Mouse (Mus musculus) CH12.LX (cell line): ENCODE measurements around the gene Fam171a2. TPM values are rescaled to one million over a fixed set of nuclear protein-coding genes. Genes with fewer than 3 reads are reported as not detected.

ENCODE experiments used
- DNase-seq: peaks from one replicate; pipeline ENCODE4 v3.0.0-alpha.2; 2013; ENCODE audit errors: extremely low read depth
- H3K27ac ChIP-seq: 2 replicates; pipeline ENCODE4 v1.5.1; 2012; ENCODE audit warnings: low read depth, mild to moderate bottlenecking, control low read depth, moderate library complexity; ENCODE audit not compliant: insufficient read depth
- H3K27me3 ChIP-seq: replicated peaks from 2 replicates; pipeline ENCODE3; 2012; ENCODE audit warnings: inconsistent platforms
- H3K36me3 ChIP-seq, 2 experiments: replicated peaks in 1 of 2; 2 replicates each; pipeline versions ENCODE3 to v1.6.1; 2012; ENCODE audit warnings: inconsistent platforms in 1 of 2, low read length in 1 of 2, mild to moderate bottlenecking in 1 of 2, mixed read lengths in 1 of 2, moderate library complexity in 1 of 2; ENCODE audit not compliant: control insufficient read depth in 1 of 2, insufficient read depth in 1 of 2
- H3K4me1 ChIP-seq, 2 experiments: 2 replicates each; pipeline ENCODE4 v1.6.1; 2012; ENCODE audit warnings: inconsistent platforms in 1 of 2, moderate library complexity in 1 of 2; ENCODE audit not compliant: insufficient read depth in 2 of 2, control insufficient read depth in 1 of 2
- H3K4me2 ChIP-seq: 2 replicates; pipeline ENCODE4 v1.6.1; 2012; ENCODE audit warnings: low read depth, mild to moderate bottlenecking, control low read depth; ENCODE audit not compliant: poor library complexity, insufficient read depth, severe bottlenecking
- H3K4me3 ChIP-seq, 3 experiments: fragments of 150-350 bp in 1 of 3; sonication (generic) in 1 of 3; replicated peaks in 1 of 3; 2 replicates each; pipeline versions ENCODE3 to v1.5.1; 2011 to 2012; ENCODE audit warnings: low read depth in 2 of 3, low read length in 2 of 3, mild to moderate bottlenecking in 2 of 3, moderate library complexity in 2 of 3, control low read depth in 1 of 3, improper control_type of control experiment in 1 of 3, inconsistent platforms in 1 of 3, mixed read lengths in 1 of 3; ENCODE audit not compliant: poor library complexity in 1 of 3
- H3K79me2 ChIP-seq: replicated peaks from 2 replicates; pipeline ENCODE4 v1.6.1; 2012; ENCODE audit warnings: mild to moderate bottlenecking, moderate library complexity; ENCODE audit not compliant: control insufficient read depth, poor library complexity, insufficient read depth, severe bottlenecking; ENCODE audit errors: extremely low read depth
- H3K9ac ChIP-seq: 2 replicates; pipeline ENCODE4 v1.6.1; 2012; ENCODE audit warnings: low read depth, mild to moderate bottlenecking, control low read depth, moderate library complexity; ENCODE audit not compliant: insufficient read depth
- H3K9me3 ChIP-seq: replicated peaks from 2 replicates; pipeline ENCODE3; 2012; ENCODE audit warnings: low read length, inconsistent platforms, mixed read lengths
- CHD1 ChIP-seq: IDR thresholded peaks from 2 replicates; pipeline ENCODE4 v1.6.1; 2012; ENCODE audit warnings: low read depth, low read length, improper control_type of control experiment, inconsistent platforms
- CHD2 ChIP-seq: IDR thresholded peaks from 2 replicates; pipeline ENCODE4 v1.6.1; 2011; ENCODE audit warnings: low read length, improper control_type of control experiment
- CTCF ChIP-seq, 2 experiments: IDR thresholded peaks in 1 of 2; conservative IDR thresholded peaks in 1 of 2; 2 replicates each; pipeline ENCODE4 v1.5.1; 2011 to 2012; ENCODE audit warnings: low read depth in 2 of 2, low read length in 2 of 2, improper control_type of control experiment in 1 of 2, inconsistent platforms in 1 of 2, mild to moderate bottlenecking in 1 of 2, moderate library complexity in 1 of 2
- ELF1 ChIP-seq: IDR thresholded peaks from 2 replicates; pipeline ENCODE4 v1.6.1; 2014; ENCODE audit warnings: low read depth, mild to moderate bottlenecking, inconsistent platforms, low read length, improper control_type of control experiment
- ETS1 ChIP-seq: conservative IDR thresholded peaks from 2 replicates; pipeline ENCODE4 v1.6.1; 2012; ENCODE audit warnings: low read depth, mild to moderate bottlenecking, inconsistent platforms, low read length, improper control_type of control experiment, moderate library complexity
- HCFC1 ChIP-seq: IDR thresholded peaks from 2 replicates; pipeline ENCODE4 v1.6.1; 2012; ENCODE audit warnings: low read depth, mild to moderate bottlenecking, inconsistent platforms, low read length, improper control_type of control experiment
- IRF4 ChIP-seq: IDR thresholded peaks from 2 replicates; pipeline ENCODE4 v1.6.1; 2014; ENCODE audit warnings: low read depth, mild to moderate bottlenecking, inconsistent platforms, low read length, improper control_type of control experiment
- JUN ChIP-seq: IDR thresholded peaks from 2 replicates; pipeline ENCODE4 v1.6.1; 2011; ENCODE audit warnings: low read depth, mild to moderate bottlenecking, low read length, improper control_type of control experiment, moderate library complexity; ENCODE audit not compliant: insufficient read depth
- JUND ChIP-seq: conservative IDR thresholded peaks from 2 replicates; pipeline ENCODE4 v1.6.1; 2011; ENCODE audit warnings: low read depth, low read length, improper control_type of control experiment
- KAT2A ChIP-seq: IDR thresholded peaks from 2 replicates; pipeline ENCODE4 v1.6.1; 2012; ENCODE audit warnings: low read length, improper control_type of control experiment, inconsistent platforms; ENCODE audit not compliant: insufficient replicate concordance
- MAFK ChIP-seq: IDR thresholded peaks from 2 replicates; pipeline ENCODE4 v1.6.1; 2011; ENCODE audit warnings: low read length, improper control_type of control experiment; ENCODE audit not compliant: insufficient replicate concordance
- MAX ChIP-seq: IDR thresholded peaks from 2 replicates; pipeline ENCODE4 v1.6.1; 2011; ENCODE audit warnings: low read length, improper control_type of control experiment
- MAZ ChIP-seq: IDR thresholded peaks from 2 replicates; pipeline ENCODE4 v1.6.1; 2012; ENCODE audit warnings: low read depth, mild to moderate bottlenecking, inconsistent platforms, low read length, improper control_type of control experiment, moderate library complexity
- MEF2A ChIP-seq: IDR thresholded peaks from 2 replicates; pipeline ENCODE4 v1.6.1; 2014; ENCODE audit warnings: low read depth, mild to moderate bottlenecking, inconsistent platforms, low read length, improper control_type of control experiment, borderline replicate concordance
- MXI1 ChIP-seq: IDR thresholded peaks from 2 replicates; pipeline ENCODE4 v1.6.1; 2011; ENCODE audit warnings: mild to moderate bottlenecking, low read depth, low read length, improper control_type of control experiment
- MYC ChIP-seq: IDR thresholded peaks from 2 replicates; pipeline ENCODE4 v1.6.1; 2011; ENCODE audit warnings: low read depth, mild to moderate bottlenecking, improper control_type of control experiment, low read length
- NELFE ChIP-seq: IDR thresholded peaks from 2 replicates; pipeline ENCODE4 v1.6.1; 2011; ENCODE audit warnings: low read depth, low read length, improper control_type of control experiment
- NRF1 ChIP-seq: IDR thresholded peaks from 2 replicates; pipeline ENCODE4 v1.6.1; 2014; ENCODE audit warnings: low read depth, mild to moderate bottlenecking, inconsistent platforms, low read length, improper control_type of control experiment, moderate library complexity
- POLR2AphosphoS2 ChIP-seq: IDR thresholded peaks from 2 replicates; pipeline ENCODE4 v1.6.1; 2011; ENCODE audit warnings: low read depth, low read length, improper control_type of control experiment
- RCOR1 ChIP-seq: conservative IDR thresholded peaks from 2 replicates; pipeline ENCODE4 v1.6.1; 2012; ENCODE audit warnings: low read depth, mild to moderate bottlenecking, inconsistent platforms, low read length, improper control_type of control experiment
- SIN3A ChIP-seq: IDR thresholded peaks from 2 replicates; pipeline ENCODE4 v1.6.1; 2012; ENCODE audit warnings: low read length, improper control_type of control experiment, inconsistent platforms
- SMC3 ChIP-seq: IDR thresholded peaks from 2 replicates; pipeline ENCODE4 v1.6.1; 2011; ENCODE audit warnings: low read depth, low read length, improper control_type of control experiment
- TCF12 ChIP-seq: IDR thresholded peaks from 2 replicates; pipeline ENCODE4 v1.6.1; 2014; ENCODE audit warnings: low read depth, mild to moderate bottlenecking, inconsistent platforms, low read length, improper control_type of control experiment
- USF1 ChIP-seq: IDR thresholded peaks from 2 replicates; pipeline ENCODE4 v1.6.1; 2014; ENCODE audit warnings: low read depth, mild to moderate bottlenecking, inconsistent platforms, low read length, improper control_type of control experiment
- USF2 ChIP-seq: conservative IDR thresholded peaks from 2 replicates; pipeline ENCODE4 v1.6.1; 2011; ENCODE audit warnings: low read depth, low read length, improper control_type of control experiment
- ZC3H11A ChIP-seq: IDR thresholded peaks from 2 replicates; pipeline ENCODE4 v1.6.1; 2012; ENCODE audit warnings: low read depth, mild to moderate bottlenecking, inconsistent platforms, low read length, improper control_type of control experiment
- ZKSCAN1 ChIP-seq: IDR thresholded peaks from 2 replicates; pipeline ENCODE4 v1.6.1; 2012; ENCODE audit warnings: low read depth, inconsistent platforms, low read length, improper control_type of control experiment, borderline replicate concordance
- ZMIZ1 ChIP-seq: IDR thresholded peaks from 2 replicates; pipeline ENCODE4 v1.6.1; 2012; ENCODE audit warnings: low read depth, mild to moderate bottlenecking, inconsistent platforms, low read length, improper control_type of control experiment
- dilution Hi-C: fragments of 300-500 bp; cut with MboI; formaldehyde crosslinking; loops from 2 replicates; pipeline ENCODE4 v1.14.3; 2020; ENCODE audit warnings: low sequenced_read_pairs; ENCODE audit not compliant: extremely low pct_unique_long_range_greater_than_20kb, extremely low pct_ligation_motif_present
- in situ Hi-C: fragments of 300-500 bp; cut with MboI; formaldehyde crosslinking; loops from 3 replicates; pipeline ENCODE4 v1.14.3; 2019; ENCODE audit warnings: low sequenced_read_pairs, low pct_ligation_motif_present, low pct_unique_long_range_greater_than_20kb, mixed read lengths
- polyA plus RNA-seq: library from polyadenylated mRNA; unstranded; fragments of >175 nt; gene quantifications from 2 replicates; pipeline ENCODE4 v1.2.1, GENCODE M21; 2012; ENCODE audit warnings: low read depth; ENCODE audit not compliant: insufficient read length
- total RNA-seq, 2 experiments: library from RNA; depleted of rRNA; stranded (reverse); fragments of 300-350 nt in 1 of 2; fragments of >200 nt in 1 of 2; gene quantifications; 2 replicates each; pipeline ENCODE4 v1.2.3; 2012 to 2014

The Fam171a2 gene
- total and polyA plus RNA-seq, 3 experiments = not detected

- TF ChIP-seq USF2 = no peak
- no peak for TF ChIP-seq MAX
- no peak for TF ChIP-seq USF1
- TF ChIP-seq CHD2 = no peak
- TF ChIP-seq HCFC1 = no peak
- no peak for TF ChIP-seq MAFK
- no peak for TF ChIP-seq NELFE
- no peak for TF ChIP-seq CHD1
- TF ChIP-seq JUND = no peak
- no peak for TF ChIP-seq IRF4
- TF ChIP-seq SIN3A = no peak
- TF ChIP-seq MXI1 = no peak
- TF ChIP-seq SMC3 = no peak
- TF ChIP-seq JUN = no peak
- TF ChIP-seq CTCF (conservative IDR thresholded peaks at IDR 0.05 in 1 of 2, IDR thresholded peaks at IDR 0.05 in 1 of 2; ENCODE audit: low read depth in 2 of 2, low read length in 2 of 2) = no peak
- TF ChIP-seq MEF2A = no peak
- TF ChIP-seq ELF1 = no peak
- no peak for TF ChIP-seq ZMIZ1
- TF ChIP-seq ZKSCAN1 = no peak
- H3K4me1 ChIP-seq = no peaks in the 10 kb centered on the region
- no peak overlapping the region for H3K4me3 ChIP-seq
- no peaks in the 10 kb centered on the region for H3K9me3 ChIP-seq
- peaks cover 56 to 80% of the 10 kb centered on the region in 2 experiments for H3K36me3 ChIP-seq
- no peaks in the 10 kb centered on the region for H3K27me3 ChIP-seq
- no peak overlapping the region for H3K27ac ChIP-seq
- in situ Hi-C loops (no loop called here), dilution Hi-C loops (no loop called here)
- no peak overlapping the region for H3K9ac ChIP-seq
- H3K4me2 ChIP-seq = no peak overlapping the region
- no peaks in the 10 kb centered on the region for H3K79me2 ChIP-seq
- no peak for DNase-seq
Measured at GRCm38 (mm10) chr11:102479581-102479980, 32.1 kb upstream of the Fam171a2 start.

- dilution Hi-C loops = no loop called here
Measured at GRCm38 (mm10) chr11:102478671-102479070, 31.2 kb upstream of the Fam171a2 start.

More at GRCm38 (mm10) chr11:102478671-102479070, 31.2 kb upstream of the Fam171a2 start:
- Histone ChIP-seq H3K9ac (no peak overlapping the region), H3K4me3 (no peak overlapping the region), H3K9me3 (no peaks in the 10 kb centered on the region), H3K27ac (no peak overlapping the region), H3K36me3 (peaks cover 54 to 81% of the 10 kb centered on the region in 2 experiments), H3K27me3 (no peaks in the 10 kb centered on the region), H3K4me2 (no peak overlapping the region), H3K4me1 (no peaks in the 10 kb centered on the region), H3K79me2 (no peaks in the 10 kb centered on the region)
- TF ChIP-seq ZC3H11A (no peak), TCF12 (no peak), ETS1 (no peak), POLR2AphosphoS2 (no peak), MYC (no peak), NRF1 (no peak), SMC3 (no peak), JUN (no peak), MEF2A (no peak), NELFE (no peak), RCOR1 (no peak), MAFK (no peak), MAX (no peak), KAT2A (no peak), MAZ (no peak), ELF1 (no peak)
- no peak for DNase-seq
- in situ Hi-C loops = no loop called here
